11 mouse cellular contexts compared by ENCODE assay signal in genomic region chr15:96797615-96798270, GRCm38 (mm10).
DNase-seq lines count a peak whose midpoint lies in the region; ATAC-seq and TF ChIP-seq lines count a peak whose summit lies in the region.
"Had no signal": no experiment of that assay in that cellular context is flagged by ENCODE, and none has a peak within 500 bp of the region (broad histone marks: within the 10 kb centered on the region; RNA-seq: fewer than 3 reads in every experiment).

No protein-coding gene starts in this region.

- DNase-seq in NIH3T3 (ENCODE audit: low read depth), result peak; percentile 86
- DNase-seq in limb, embryonic 14.5 days (ENCODE audit: low spot score), result peak; percentile 86
- no peak for DNase-seq in neural tube, embryonic 10.5 days (ENCODE audit: extremely low spot score, low spot score)
- no peak for DNase-seq in cerebellum, adult 18-20 months

- H3K9me3 ChIP-seq in hindbrain, embryonic 16.5 days (ENCODE audit: control insufficient read depth, low read length), result no peaks in the 10 kb centered on the region
- no peaks in the 10 kb centered on the region for H3K9me3 ChIP-seq in hindbrain, embryonic 13.5 days
- no peaks in the 10 kb centered on the region for H3K9me3 ChIP-seq in embryonic facial prominence, embryonic 15.5 days (replicated peaks)
- H3K9me3 ChIP-seq in limb, embryonic 14.5 days (ENCODE audit: control insufficient read depth, low read length), result no peaks in the 10 kb centered on the region
- H3K9me3 ChIP-seq: neural tube, embryonic 12.5 days had no signal

- no peaks in the 10 kb centered on the region for H3K4me1 ChIP-seq in hindbrain, embryonic 16.5 days (ENCODE audit: control insufficient read depth, insufficient read depth, low read depth, low read length)
- H3K4me1 ChIP-seq in hindbrain, embryonic 13.5 days (replicated peaks), result no peaks in the 10 kb centered on the region
- no peaks in the 10 kb centered on the region for H3K4me1 ChIP-seq in embryonic facial prominence, embryonic 15.5 days
- 0 out of 2 replicates have a peak, but pooled peaks cover 3% of the 10 kb centered on the region for H3K4me1 ChIP-seq in limb, embryonic 14.5 days (ENCODE audit: control insufficient read depth, insufficient read depth, low read length)
- H3K4me1 ChIP-seq: neural tube, embryonic 12.5 days had no signal

- 59% methylated on average over 4 of the region's 4 CpGs for WGBS in hindbrain, embryonic 16.5 days
- 81% methylated on average over 4 of the region's 4 CpGs for WGBS in hindbrain, embryonic 13.5 days
- WGBS in embryonic facial prominence, embryonic 15.5 days, result 43% methylated on average over 4 of the region's 4 CpGs
- WGBS in limb, embryonic 14.5 days, result 46% methylated on average over 4 of the region's 4 CpGs

- no peak for TF ChIP-seq POLR2A in limb, embryonic 14.5 days (IDR thresholded peaks at IDR 0.05; ENCODE audit: borderline replicate concordance, extremely low read depth, insufficient read depth, insufficient read length)

- H3K27ac ChIP-seq in hindbrain, embryonic 16.5 days (ENCODE audit: low read depth, low read length), result 0 out of 2 replicates have a peak overlapping the region, but pooled peaks have one; percentile 10
- no peak overlapping the region for H3K27ac ChIP-seq in hindbrain, embryonic 13.5 days
- H3K27ac ChIP-seq in embryonic facial prominence, embryonic 15.5 days (replicated peaks), result peak overlapping the region; percentile 66; the same call in 1 of the 2 replicates
- peak overlapping the region; percentile 14; the same call in 1 of the 2 replicates for H3K27ac ChIP-seq in limb, embryonic 14.5 days (replicated peaks; ENCODE audit: low read depth, low read length)
- H3K27ac ChIP-seq: neural tube, embryonic 12.5 days had no signal

- H3K9ac ChIP-seq in hindbrain, embryonic 16.5 days (ENCODE audit: low read depth, low read length), result no peak overlapping the region
- no peak overlapping the region for H3K9ac ChIP-seq in hindbrain, embryonic 13.5 days
- no peak overlapping the region for H3K9ac ChIP-seq in embryonic facial prominence, embryonic 15.5 days
- no peak overlapping the region for H3K9ac ChIP-seq in limb, embryonic 14.5 days (ENCODE audit: low read depth, low read length, severe bottlenecking)
- H3K9ac ChIP-seq: neural tube, embryonic 12.5 days had no signal

- no peak for ATAC-seq in hindbrain, embryonic 16.5 days
- ATAC-seq in hindbrain, embryonic 13.5 days (ENCODE audit: low FRiP score), result no peak
- no peak for ATAC-seq in embryonic facial prominence, embryonic 15.5 days (ENCODE audit: insufficient number of reproducible peaks, low FRiP score, low TSS enrichment, low read depth)
- no peak for ATAC-seq in limb, embryonic 14.5 days (ENCODE audit: low FRiP score, low read depth)
- ATAC-seq in megakaryocyte, adult 5-6 weeks (ENCODE audit: poor library complexity, severe bottlenecking), result no peak

- H3K4me3 ChIP-seq in hindbrain, embryonic 16.5 days (ENCODE audit: low read length), result no peak overlapping the region
- no peak overlapping the region for H3K4me3 ChIP-seq in hindbrain, embryonic 13.5 days
- no peak overlapping the region for H3K4me3 ChIP-seq in embryonic facial prominence, embryonic 15.5 days (replicated peaks)
- no peak overlapping the region for H3K4me3 ChIP-seq in limb, embryonic 14.5 days (replicated peaks; ENCODE audit: low read length)
- H3K4me3 ChIP-seq: erythroblast, embryonic 14.5 days; neural tube, embryonic 12.5 days had no signal

- H3K4me2 ChIP-seq in hindbrain, embryonic 16.5 days (ENCODE audit: low read length), result no peak overlapping the region
- no peak overlapping the region for H3K4me2 ChIP-seq in hindbrain, embryonic 13.5 days
- H3K4me2 ChIP-seq in embryonic facial prominence, embryonic 15.5 days (replicated peaks), result no peak overlapping the region
- no peak overlapping the region for H3K4me2 ChIP-seq in limb, embryonic 14.5 days (replicated peaks; ENCODE audit: low read depth, low read length, severe bottlenecking)
- H3K4me2 ChIP-seq: neural tube, embryonic 12.5 days had no signal

- H3K27me3 ChIP-seq in hindbrain, embryonic 16.5 days (replicated peaks; ENCODE audit: control insufficient read depth, insufficient read depth, low read length), result no peaks in the 10 kb centered on the region
- no peaks in the 10 kb centered on the region for H3K27me3 ChIP-seq in hindbrain, embryonic 13.5 days
- H3K27me3 ChIP-seq in embryonic facial prominence, embryonic 15.5 days, result no peaks in the 10 kb centered on the region
- no peaks in the 10 kb centered on the region for H3K27me3 ChIP-seq in limb, embryonic 14.5 days (ENCODE audit: control insufficient read depth, insufficient read depth, low read length)
- H3K27me3 ChIP-seq: neural tube, embryonic 12.5 days had no signal

- no peaks in the 10 kb centered on the region for H3K36me3 ChIP-seq in hindbrain, embryonic 16.5 days (ENCODE audit: control insufficient read depth, insufficient read depth, low read length)
- no peaks in the 10 kb centered on the region for H3K36me3 ChIP-seq in hindbrain, embryonic 13.5 days
- H3K36me3 ChIP-seq in embryonic facial prominence, embryonic 15.5 days, result no peaks in the 10 kb centered on the region
- no peaks in the 10 kb centered on the region for H3K36me3 ChIP-seq in limb, embryonic 14.5 days (ENCODE audit: control insufficient read depth, insufficient read depth, low read length)
- H3K36me3 ChIP-seq: G1E; neural tube, embryonic 12.5 days had no signal

Comparison
In these comparisons a context has a peak if more than half of its experiments do, and no peak if none do; other contexts are left out.
1. DNase-seq: peak in NIH3T3 (single experiment) and limb, embryonic 14.5 days (single experiment); none in neural tube, embryonic 10.5 days (single experiment) and cerebellum, adult 18-20 months (0 of 2).